Mouse (Mus musculus) hindbrain, postnatal 0 days (tissue): ENCODE data around the gene Fibin. TPM values are rescaled to one million over a fixed set of nuclear protein-coding genes. Genes with fewer than 3 reads are reported as not detected.

Source experiments
- ATAC-seq: fragments of 200-750 bp; cut with Nextera tagmentation; 2 replicates; pipeline ENCODE4 v1.8.0; 2017; ENCODE audit warnings: mild to moderate bottlenecking, moderate TSS enrichment, moderate library complexity
- DNase-seq: peaks from one replicate; pipeline ENCODE4 v3.0.0-alpha.2; 2015; ENCODE audit warnings: low spot score
- H3K27ac ChIP-seq: fragments of 300-500 bp; sonication (generic); 2 replicates; pipeline ENCODE4 v1.5.1; 2014; ENCODE audit warnings: mild to moderate bottlenecking
- H3K27me3 ChIP-seq: fragments of 300-500 bp; sonication (generic); 2 replicates; pipeline ENCODE4 v1.6.1; 2014; ENCODE audit warnings: low read length, mixed read lengths; ENCODE audit not compliant: insufficient read depth
- H3K36me3 ChIP-seq: fragments of 300-500 bp; sonication (generic); 2 replicates; pipeline ENCODE4 v1.6.1; 2014; ENCODE audit warnings: low read length, mixed read lengths; ENCODE audit not compliant: insufficient read depth
- H3K4me1 ChIP-seq: fragments of 300-500 bp; sonication (generic); 2 replicates; pipeline ENCODE4 v1.6.1; 2014; ENCODE audit warnings: antibody characterized with exemption, low read length, mixed read lengths; ENCODE audit not compliant: insufficient read depth
- H3K4me2 ChIP-seq: fragments of 300-500 bp; sonication (generic); 2 replicates; pipeline ENCODE4 v1.6.1; 2014; ENCODE audit warnings: low read depth, mild to moderate bottlenecking, low read length, moderate library complexity, mixed read lengths
- H3K4me3 ChIP-seq: fragments of 300-500 bp; sonication (generic); 2 replicates; pipeline ENCODE4 v1.5.1; 2014; ENCODE audit warnings: low read length
- H3K9ac ChIP-seq: fragments of 300-500 bp; sonication (generic); replicated peaks from 2 replicates; pipeline ENCODE4 v1.6.1; 2014; ENCODE audit warnings: mild to moderate bottlenecking, low read length, moderate library complexity, mixed read lengths
- H3K9me3 ChIP-seq: fragments of 300-500 bp; sonication (generic); 2 replicates; pipeline ENCODE4 v1.6.1; 2016; ENCODE audit warnings: low read length, mixed read lengths
- CTCF ChIP-seq: IDR thresholded peaks from 2 replicates; pipeline ENCODE4 v1.5.1; 2016; ENCODE audit warnings: antibody characterized with exemption, control low read depth, low read depth
- WGBS: fragments of 180-500 bp; shearing (Covaris S2); extraction: QIAGEN DNeasy Blood & Tissue Kit; methylation state at CpG from one replicate; pipeline ENCODE4 v1.1.7; 2014; 5-methylcytosine and 5-hydroxymethylcytosine counted together
- polyA plus RNA-seq: library from polyadenylated mRNA; unstranded; fragments of >200 nt; fragmentation: Nextera tagmentation; extraction: Ambion mirVana; gene quantifications from 2 replicates; pipeline ENCODE4 v1.2.1, GENCODE M21; 2015
- total RNA-seq: library from RNA; depleted of rRNA; stranded (reverse); fragments of >200 nt; gene quantifications from 2 replicates; pipeline ENCODE4 v1.2.3, GENCODE M21; 2014

Fibin gene
- total and polyA plus RNA-seq, 2 experiments from 2014 or later, result 9.6 to 11.7 TPM

DNA sequence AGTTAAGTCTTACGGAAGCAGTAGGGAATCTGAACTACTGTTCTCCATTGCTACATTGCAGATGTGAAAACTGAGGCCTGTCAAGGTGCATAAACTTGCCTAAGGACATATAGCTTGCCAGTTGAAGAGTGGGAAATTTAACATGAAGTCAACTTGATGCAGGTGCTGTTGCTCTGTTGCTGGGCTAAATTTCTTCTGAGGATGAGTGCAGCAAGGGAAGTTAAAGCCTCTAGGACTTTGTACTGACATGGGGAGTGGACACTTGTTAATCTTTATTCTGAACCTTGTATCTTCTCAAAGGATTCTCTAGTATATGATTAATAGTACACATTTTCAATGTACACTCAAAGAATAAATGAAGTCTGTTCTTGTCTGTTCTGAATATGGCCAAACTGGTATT lies 13.7 kb upstream of the Fibin start:
- DNase-seq (no peak), ATAC-seq (no peak)
- no peaks in the 10 kb centered on the region for H3K27me3 ChIP-seq
- H3K4me1 ChIP-seq, result no peaks in the 10 kb centered on the region
- no peak overlapping the region for H3K4me3 ChIP-seq
- TF ChIP-seq CTCF, result no peak
- no peak overlapping the region for H3K9ac ChIP-seq
- H3K4me2 ChIP-seq, result no peak overlapping the region
- H3K27ac ChIP-seq, result no peak overlapping the region
- 98% methylated on average over 1 of the region's 1 CpGs for WGBS
- H3K9me3 ChIP-seq, result no peaks in the 10 kb centered on the region
- no peaks in the 10 kb centered on the region for H3K36me3 ChIP-seq

- no peak overlapping the region for H3K27ac ChIP-seq
- DNase-seq (no peak), ATAC-seq (no peak)
- no peaks in the 10 kb centered on the region for H3K27me3 ChIP-seq
- H3K4me1 ChIP-seq, result no peaks in the 10 kb centered on the region
- H3K9me3 ChIP-seq, result no peaks in the 10 kb centered on the region
- no peak for TF ChIP-seq CTCF
- H3K4me3 ChIP-seq, result no peak overlapping the region
- no peak overlapping the region for H3K9ac ChIP-seq
- 97% methylated on average over 1 of the region's 1 CpGs for WGBS
- no peaks in the 10 kb centered on the region for H3K36me3 ChIP-seq
- H3K4me2 ChIP-seq, result no peak overlapping the region
Observed at GRCm38 (mm10) chr2:110375475-110375874, 12.5 kb upstream of the Fibin start.

- no peak for TF ChIP-seq CTCF
- no peak overlapping the region for H3K4me2 ChIP-seq
- H3K9ac ChIP-seq, result no peak overlapping the region
- no peaks in the 10 kb centered on the region for H3K36me3 ChIP-seq
- no peaks in the 10 kb centered on the region for H3K27me3 ChIP-seq
- 48% methylated on average over 2 of the region's 2 CpGs for WGBS
- no peak overlapping the region for H3K27ac ChIP-seq
- DNase-seq, result no peak
- H3K4me1 ChIP-seq, result no peaks in the 10 kb centered on the region
- H3K4me3 ChIP-seq, result no peak overlapping the region
- ATAC-seq, result no peak
- H3K9me3 ChIP-seq, result no peaks in the 10 kb centered on the region
Observed at GRCm38 (mm10) chr2:110373186-110373585, 10.2 kb upstream of the Fibin start.

GRCm38 (mm10) chr2:110367382-110367887 lies 4.5 kb upstream of the Fibin start:
- no peak for TF ChIP-seq CTCF
- Histone ChIP-seq H3K9ac (no peak overlapping the region), H3K36me3 (no peaks in the 10 kb centered on the region), H3K4me1 (0 out of 2 replicates have a peak, but pooled peaks cover 1% of the 10 kb centered on the region), H3K27ac (no peak overlapping the region), H3K9me3 (no peaks in the 10 kb centered on the region), H3K4me3 (no peak overlapping the region), H3K27me3 (no peaks in the 10 kb centered on the region), H3K4me2 (no peak overlapping the region)
- DNase-seq (no peak), ATAC-seq (no peak)
- WGBS, result 56% methylated on average over 1 of the region's 1 CpGs

- no peak for TF ChIP-seq CTCF
- H3K4me1 ChIP-seq, result 0 out of 2 replicates have a peak, but pooled peaks cover 4% of the 10 kb centered on the region
- no peak overlapping the region for H3K9ac ChIP-seq
- DNase-seq (no peak), ATAC-seq (no peak)
- H3K27me3 ChIP-seq, result no peaks in the 10 kb centered on the region
- no peak overlapping the region for H3K27ac ChIP-seq
- H3K4me2 ChIP-seq, result no peak overlapping the region
- H3K36me3 ChIP-seq, result no peaks in the 10 kb centered on the region
- H3K9me3 ChIP-seq, result no peaks in the 10 kb centered on the region
- H3K4me3 ChIP-seq, result no peak overlapping the region
Observed at GRCm38 (mm10) chr2:110365401-110365800, 2.4 kb upstream of the Fibin start.

DNA sequence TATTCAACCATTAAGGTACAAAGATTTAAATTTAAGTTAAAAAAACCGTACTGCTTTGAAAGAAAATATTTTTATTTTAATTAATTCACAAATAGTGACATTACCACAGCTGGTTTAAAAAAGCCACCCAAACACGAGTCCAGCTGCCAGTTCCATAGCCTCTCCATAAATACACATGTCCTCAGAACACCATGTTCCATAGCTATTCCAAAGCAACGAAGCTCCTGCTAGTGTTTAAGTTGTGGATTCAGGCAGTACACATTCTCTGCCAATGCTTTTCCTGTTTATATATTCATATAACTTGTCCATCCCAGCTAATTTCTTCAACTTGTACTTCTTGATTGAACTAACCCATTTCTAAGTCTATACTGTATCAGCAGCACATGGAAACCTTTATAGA lies 872 bp upstream of the Fibin start:
- no peak for DNase-seq
- Histone ChIP-seq H3K4me2 (no peak overlapping the region), H3K4me3 (no peak overlapping the region), H3K9ac (no peak overlapping the region), H3K9me3 (no peaks in the 10 kb centered on the region), H3K36me3 (no peaks in the 10 kb centered on the region), H3K4me1 (0 out of 2 replicates have a peak, but pooled peaks cover 4% of the 10 kb centered on the region), H3K27ac (no peak overlapping the region), H3K27me3 (no peaks in the 10 kb centered on the region)
- TF ChIP-seq CTCF, result no peak
- ATAC-seq, result no peak
- 78% methylated on average over 3 of the region's 3 CpGs for WGBS

- DNase-seq (no peak), ATAC-seq (no peak)
- H3K27me3 ChIP-seq, result no peaks in the 10 kb centered on the region
- H3K4me2 ChIP-seq, result no peak overlapping the region
- TF ChIP-seq CTCF, result no peak
- no peak overlapping the region for H3K9ac ChIP-seq
- H3K4me1 ChIP-seq, result no peaks in the 10 kb centered on the region
- H3K4me3 ChIP-seq, result no peak overlapping the region
- 67% methylated on average over 5 of the region's 5 CpGs for WGBS
- no peaks in the 10 kb centered on the region for H3K9me3 ChIP-seq
- H3K27ac ChIP-seq, result no peak overlapping the region
- H3K36me3 ChIP-seq, result no peaks in the 10 kb centered on the region
Observed at GRCm38 (mm10) chr2:110353302-110353970, 9.5 kb downstream of the Fibin start.
